Mouse (Mus musculus): ENCODE measurements around the gene Actr6. TPM values are rescaled to one million over a fixed set of nuclear protein-coding genes. Genes with fewer than 3 reads are reported as not detected.

Gene Actr6
- polyA plus RNA-seq, 1 experiment from 2014 or later: 27.4 TPM

- peaks cover 10% of the 10 kb centered on the region for H3K36me3 ChIP-seq (ENCODE audit: insufficient read depth, low read length)
- no peak overlapping the region for H3K4me3 ChIP-seq (ENCODE audit: low read length)
- no peak overlapping the region for H3K4me2 ChIP-seq (replicated peaks; ENCODE audit: low read depth, low read length)
- 0 out of 2 replicates have a peak, but pooled peaks have one; percentile 31 for ATAC-seq (ENCODE audit: low FRiP score, low TSS enrichment)
- H3K27ac ChIP-seq (ENCODE audit: low read length): no peak overlapping the region; the same call in 1 of the 2 replicates
- no peaks in the 10 kb centered on the region for H3K9me3 ChIP-seq (ENCODE audit: low read length)
- H3K4me1 ChIP-seq (ENCODE audit: insufficient read depth, low read length): 0 out of 2 replicates have a peak, but pooled peaks cover 6% of the 10 kb centered on the region
- 82% methylated on average over 9 of the region's 9 CpGs for WGBS
- no peak overlapping the region for H3K9ac ChIP-seq (replicated peaks; ENCODE audit: low read length)
- no peaks in the 10 kb centered on the region for H3K27me3 ChIP-seq (ENCODE audit: insufficient read depth, low read length)
Measured at GRCm38 (mm10) chr10:89665679-89666078, 66.4 kb downstream of the Actr6 start.

GRCm38 (mm10) chr10:89664977-89665645, 67.0 kb downstream of the Actr6 start:
- H3K9me3 ChIP-seq (ENCODE audit: low read length): no peaks in the 10 kb centered on the region
- peak; percentile 95 for ATAC-seq (ENCODE audit: low FRiP score, low TSS enrichment)

More at GRCm38 (mm10) chr10:89664977-89665645, 67.0 kb downstream of the Actr6 start:
- WGBS: 62% methylated on average over 8 of the region's 8 CpGs
- Histone ChIP-seq H3K9ac (replicated peaks; ENCODE audit: low read length) (no peak overlapping the region), H3K4me2 (replicated peaks; ENCODE audit: low read depth, low read length) (no peak overlapping the region), H3K27me3 (ENCODE audit: insufficient read depth, low read length) (no peaks in the 10 kb centered on the region), H3K36me3 (ENCODE audit: insufficient read depth, low read length) (peaks cover 11% of the 10 kb centered on the region), H3K27ac (ENCODE audit: low read length) (no peak overlapping the region; the same call in 1 of the 2 replicates), H3K4me3 (ENCODE audit: low read length) (no peak overlapping the region), H3K4me1 (ENCODE audit: insufficient read depth, low read length) (0 out of 2 replicates have a peak, but pooled peaks cover 6% of the 10 kb centered on the region)

Other genes with a start within 250 kb of the Actr6 start
- 3.9 and 4.2 TPM in 2 replicates for gene Nr1h4, start 198.7 kb downstream of the Actr6 start, polyA plus RNA-seq (2015; fragmentation: Nextera tagmentation; extraction: Ambion mirVana)
- 1.2 and 2.1 TPM in 2 replicates for gene Slc17a8, start 111.0 kb downstream of the Actr6 start, polyA plus RNA-seq (2015; fragmentation: Nextera tagmentation; extraction: Ambion mirVana)
- gene Scyl2, start 46.0 kb downstream of the Actr6 start, polyA plus RNA-seq (2015; fragmentation: Nextera tagmentation; extraction: Ambion mirVana): 7.0 and 7.6 TPM in 2 replicates
- gene Uhrf1bp1l, start 12.7 kb upstream of the Actr6 start, polyA plus RNA-seq (2015; fragmentation: Nextera tagmentation; extraction: Ambion mirVana): 35.9 and 38.6 TPM in 2 replicates
- 2.2 and 3.5 TPM in 2 replicates for gene Anks1b, start 141.2 kb upstream of the Actr6 start, polyA plus RNA-seq (2015; fragmentation: Nextera tagmentation; extraction: Ambion mirVana)

Measured in kidney, embryonic 16.5 days (tissue).